Mouse (Mus musculus): ENCODE results near the gene Abcb8. TPM values are rescaled to one million over a fixed set of nuclear protein-coding genes. Genes with fewer than 3 reads are reported as not detected.

Abcb8 gene
- polyA plus RNA-seq, 1 experiment from 2014 or later, result 34.1 TPM

DNA sequence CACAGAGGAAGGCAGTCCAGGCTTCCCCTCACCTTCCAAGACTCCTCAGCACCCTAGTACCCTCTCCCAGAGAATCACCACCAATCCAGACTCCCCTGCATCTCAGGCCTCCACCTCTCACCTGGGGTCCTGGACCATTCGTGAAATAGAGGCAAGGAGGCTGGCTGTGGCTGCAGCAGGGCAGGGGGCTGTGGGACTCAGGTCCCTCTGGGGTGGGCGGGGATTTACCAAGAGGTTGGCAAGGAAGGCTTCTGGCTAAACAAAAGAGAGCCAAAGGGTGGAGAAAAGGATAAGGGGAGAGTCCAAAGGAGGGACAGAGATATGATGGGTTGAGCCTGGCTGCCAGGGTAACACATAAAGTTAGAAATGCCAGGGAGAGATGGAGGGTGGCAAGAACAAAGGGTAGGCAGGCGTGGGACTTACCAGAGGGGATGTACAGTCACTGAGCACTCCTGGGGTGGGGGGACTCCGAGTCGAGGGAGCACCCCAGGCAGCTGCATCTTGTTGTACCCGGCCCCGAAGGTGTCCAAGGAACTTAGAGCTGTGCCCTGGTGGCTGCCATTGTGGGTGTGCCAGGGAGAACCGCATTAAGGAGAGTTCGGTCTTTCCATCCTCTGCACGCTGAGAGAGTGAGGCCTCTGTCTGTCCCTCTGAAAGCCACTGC is 7.4 kb upstream of the Abcb8 start:
- WGBS, result 79% methylated on average over 10 of the region's 10 CpGs
- Histone ChIP-seq H3K9ac (ENCODE audit: low read length) (no peak overlapping the region), H3K27me3 (ENCODE audit: control insufficient read depth, insufficient read depth, low read length) (peaks cover 31% of the 10 kb centered on the region), H3K27ac (ENCODE audit: low read depth, low read length) (no peak overlapping the region), H3K4me1 (ENCODE audit: control insufficient read depth, insufficient read depth, low read length) (peaks cover 30% of the 10 kb centered on the region), H3K4me2 (no peak overlapping the region), H3K4me3 (ENCODE audit: low read depth, low read length) (no peak overlapping the region), H3K36me3 (ENCODE audit: control insufficient read depth, insufficient read depth, low read length) (no peaks in the 10 kb centered on the region), H3K9me3 (ENCODE audit: control insufficient read depth, low read length) (no peaks in the 10 kb centered on the region)
- DNase-seq (ENCODE audit: low spot score, missing footprints), result no peak
- no peak for ATAC-seq (ENCODE audit: low FRiP score)

- Histone ChIP-seq H3K4me2 (peak overlapping the region; percentile 88), H3K9me3 (ENCODE audit: control insufficient read depth, low read length) (no peaks in the 10 kb centered on the region), H3K27ac (ENCODE audit: low read depth, low read length) (no peak overlapping the region), H3K4me1 (ENCODE audit: control insufficient read depth, insufficient read depth, low read length) (peaks cover 30% of the 10 kb centered on the region), H3K9ac (ENCODE audit: low read length) (peak overlapping the region; percentile 61), H3K4me3 (ENCODE audit: low read depth, low read length) (peak overlapping the region; percentile 40), H3K27me3 (ENCODE audit: control insufficient read depth, insufficient read depth, low read length) (peaks cover 31% of the 10 kb centered on the region), H3K36me3 (ENCODE audit: control insufficient read depth, insufficient read depth, low read length) (no peaks in the 10 kb centered on the region)
- under 1% methylated on average over 73 of the region's 73 CpGs for WGBS
- DNase-seq (ENCODE audit: low spot score, missing footprints) (peak; percentile 94), ATAC-seq (ENCODE audit: low FRiP score) (peak; percentile 58)
Measured at GRCm38 (mm10) chr5:24387264-24388241, 5.9 kb upstream of the Abcb8 start.

DNA sequence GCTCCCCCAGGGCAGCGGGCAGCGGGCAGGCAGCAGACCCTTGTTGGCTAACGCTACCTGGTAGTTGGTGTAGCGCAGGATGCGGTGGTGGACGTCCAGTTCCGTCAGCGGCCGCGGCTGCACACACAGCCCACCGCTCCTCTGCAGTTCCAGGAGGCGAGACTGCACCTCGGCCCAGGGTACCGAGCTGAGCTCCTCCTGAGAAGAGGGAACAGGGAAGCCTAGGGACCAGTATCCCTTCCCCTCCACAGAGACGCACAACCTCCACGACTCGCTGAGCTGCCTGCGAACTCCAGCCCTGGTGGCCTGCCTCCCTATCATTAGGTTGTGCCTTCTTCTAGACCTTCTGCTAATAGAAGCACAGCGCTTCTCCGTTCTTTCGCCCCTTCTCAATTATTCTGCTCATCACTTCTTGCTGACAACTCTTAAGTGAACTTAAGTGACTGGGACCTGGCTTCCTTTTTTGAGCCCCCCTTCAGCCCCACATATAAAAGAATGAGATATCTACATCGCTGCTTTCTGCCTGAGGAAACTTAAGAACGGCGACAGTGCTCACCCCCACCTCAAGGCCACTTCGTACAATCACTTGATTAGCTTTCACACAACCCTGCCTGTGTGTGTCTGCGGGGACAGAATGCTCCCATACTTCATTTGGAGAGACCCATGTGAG is 5.1 kb upstream of the Abcb8 start:
- H3K9ac ChIP-seq (ENCODE audit: low read length), result peak overlapping the region; percentile 61
- peaks cover 31% of the 10 kb centered on the region for H3K27me3 ChIP-seq (ENCODE audit: control insufficient read depth, insufficient read depth, low read length)
- H3K4me1 ChIP-seq (ENCODE audit: control insufficient read depth, insufficient read depth, low read length), result peaks cover 23% of the 10 kb centered on the region
- WGBS, result 24% methylated on average over 26 of the region's 26 CpGs
- H3K9me3 ChIP-seq (ENCODE audit: control insufficient read depth, low read length), result no peaks in the 10 kb centered on the region
- DNase-seq (ENCODE audit: low spot score, missing footprints), result peak; percentile 92
- no peaks in the 10 kb centered on the region for H3K36me3 ChIP-seq (ENCODE audit: control insufficient read depth, insufficient read depth, low read length)
- peak overlapping the region; percentile 88 for H3K4me2 ChIP-seq
- no peak for ATAC-seq (ENCODE audit: low FRiP score)
- H3K27ac ChIP-seq (ENCODE audit: low read depth, low read length), result no peak overlapping the region
- H3K4me3 ChIP-seq (ENCODE audit: low read depth, low read length), result peak overlapping the region; percentile 40

- WGBS, result 62% methylated on average over 6 of the region's 7 CpGs
- H3K36me3 ChIP-seq (ENCODE audit: control insufficient read depth, insufficient read depth, low read length), result no peaks in the 10 kb centered on the region
- H3K4me3 ChIP-seq (ENCODE audit: low read depth, low read length), result no peak overlapping the region
- peaks cover 18% of the 10 kb centered on the region for H3K4me1 ChIP-seq (ENCODE audit: control insufficient read depth, insufficient read depth, low read length)
- ATAC-seq (ENCODE audit: low FRiP score) (no peak), DNase-seq (ENCODE audit: low spot score, missing footprints) (no peak)
- no peaks in the 10 kb centered on the region for H3K9me3 ChIP-seq (ENCODE audit: control insufficient read depth, low read length)
- H3K27me3 ChIP-seq (ENCODE audit: control insufficient read depth, insufficient read depth, low read length), result peaks cover 31% of the 10 kb centered on the region
- no peak overlapping the region for H3K9ac ChIP-seq (ENCODE audit: low read length)
- no peak overlapping the region for H3K27ac ChIP-seq (ENCODE audit: low read depth, low read length)
- H3K4me2 ChIP-seq, result no peak overlapping the region
Measured at GRCm38 (mm10) chr5:24389011-24389657, 4.3 kb upstream of the Abcb8 start.

DNA sequence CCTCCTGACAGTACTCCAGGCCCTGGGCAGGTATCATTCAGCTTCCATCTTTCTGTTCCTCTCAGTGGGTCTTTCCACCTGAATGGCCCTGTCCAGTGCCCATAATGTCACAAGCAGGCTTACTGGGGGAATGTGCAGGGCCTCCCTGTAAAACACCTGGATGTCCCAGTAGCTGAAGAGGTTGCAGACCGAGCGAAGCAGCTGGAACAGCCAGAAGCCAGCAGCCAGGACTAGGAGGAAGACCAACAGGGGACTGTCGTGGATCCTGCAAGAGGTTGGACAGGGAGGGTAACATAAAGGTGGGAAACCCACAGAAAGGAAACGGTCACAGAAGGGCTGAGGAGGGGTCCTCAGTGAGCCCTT is 3.8 kb upstream of the Abcb8 start:
- Histone ChIP-seq H3K4me2 (no peak overlapping the region), H3K27me3 (ENCODE audit: control insufficient read depth, insufficient read depth, low read length) (peaks cover 31% of the 10 kb centered on the region), H3K4me3 (ENCODE audit: low read depth, low read length) (no peak overlapping the region), H3K9ac (ENCODE audit: low read length) (no peak overlapping the region), H3K27ac (ENCODE audit: low read depth, low read length) (no peak overlapping the region), H3K36me3 (ENCODE audit: control insufficient read depth, insufficient read depth, low read length) (no peaks in the 10 kb centered on the region), H3K9me3 (ENCODE audit: control insufficient read depth, low read length) (no peaks in the 10 kb centered on the region), H3K4me1 (ENCODE audit: control insufficient read depth, insufficient read depth, low read length) (peaks cover 18% of the 10 kb centered on the region)
- 74% methylated on average over 4 of the region's 4 CpGs for WGBS
- ATAC-seq (ENCODE audit: low FRiP score) (no peak), DNase-seq (ENCODE audit: low spot score, missing footprints) (no peak)

- DNase-seq (ENCODE audit: low spot score, missing footprints) (no peak), ATAC-seq (ENCODE audit: low FRiP score) (no peak)
- Histone ChIP-seq H3K9ac (ENCODE audit: low read length) (no peak within 1 kb of the TSS), H3K36me3 (ENCODE audit: control insufficient read depth, insufficient read depth, low read length) (no peaks in the 10 kb centered on the region), H3K4me1 (ENCODE audit: control insufficient read depth, insufficient read depth, low read length) (peaks cover 19% of the 10 kb centered on the region), H3K27me3 (ENCODE audit: control insufficient read depth, insufficient read depth, low read length) (peaks cover 23% of the 10 kb centered on the region), H3K4me2 (no peak within 1 kb of the TSS), H3K4me3 (ENCODE audit: low read depth, low read length) (no peak within 1 kb of the TSS), H3K9me3 (ENCODE audit: control insufficient read depth, low read length) (no peaks in the 10 kb centered on the region), H3K27ac (ENCODE audit: low read depth, low read length) (no peak within 1 kb of the TSS)
- WGBS, result 84% methylated on average over 7 of the region's 7 CpGs
Measured at GRCm38 (mm10) chr5:24391864-24392263, 1.6 kb upstream of the Abcb8 start, which contains the start of gene Atg9b. TSS of gene Atg9b (minus strand) at chr5:24392143.

- H3K9ac ChIP-seq (ENCODE audit: low read length), result no peak overlapping the region
- 85% methylated on average over 7 of the region's 7 CpGs for WGBS
- H3K4me3 ChIP-seq (ENCODE audit: low read depth, low read length), result no peak overlapping the region
- H3K4me1 ChIP-seq (ENCODE audit: control insufficient read depth, insufficient read depth, low read length), result peaks cover 11% of the 10 kb centered on the region; the same call in 1 of the 2 replicates
- DNase-seq (ENCODE audit: low spot score, missing footprints), result no peak
- H3K9me3 ChIP-seq (ENCODE audit: control insufficient read depth, low read length), result no peaks in the 10 kb centered on the region
- no peak overlapping the region for H3K4me2 ChIP-seq
- no peaks in the 10 kb centered on the region for H3K36me3 ChIP-seq (ENCODE audit: control insufficient read depth, insufficient read depth, low read length)
- no peak overlapping the region for H3K27ac ChIP-seq (ENCODE audit: low read depth, low read length)
- H3K27me3 ChIP-seq (ENCODE audit: control insufficient read depth, insufficient read depth, low read length), result peaks cover 15% of the 10 kb centered on the region
- no peak for ATAC-seq (ENCODE audit: low FRiP score)
Measured at GRCm38 (mm10) chr5:24392724-24393123, 739 bp upstream of the Abcb8 start.

GRCm38 (mm10) chr5:24394165-24394894 is 867 bp downstream of the Abcb8 start:
- ATAC-seq (ENCODE audit: low FRiP score) (peak; percentile 97), DNase-seq (ENCODE audit: low spot score, missing footprints) (peak; percentile 100)
- Histone ChIP-seq H3K4me1 (ENCODE audit: control insufficient read depth, insufficient read depth, low read length) (peaks cover 7% of the 10 kb centered on the region; the same call in 1 of the 2 replicates), H3K9me3 (ENCODE audit: control insufficient read depth, low read length) (no peaks in the 10 kb centered on the region), H3K27me3 (ENCODE audit: control insufficient read depth, insufficient read depth, low read length) (no peaks in the 10 kb centered on the region), H3K4me3 (ENCODE audit: low read depth, low read length) (peak overlapping the region; percentile 55), H3K27ac (ENCODE audit: low read depth, low read length) (peak overlapping the region; percentile 22; the same call in 1 of the 2 replicates), H3K4me2 (peak overlapping the region; percentile 45), H3K36me3 (ENCODE audit: control insufficient read depth, insufficient read depth, low read length) (no peaks in the 10 kb centered on the region), H3K9ac (ENCODE audit: low read length) (peak overlapping the region; percentile 66)
- WGBS, result 2% methylated on average over 36 of the region's 36 CpGs
